Mouse (Mus musculus) erythroblast, embryonic 14.5 days (primary cell): ENCODE measurements at regions not wholly inside any gene's neighbourhood (a gene's known extent, or its start where the extent isn't known, plus 50 kb on each side); places are given as distances from the start of the nearest gene placed in this dataset.

Source experiments
- GATA1 ChIP-seq: IDR thresholded peaks from 2 replicates; pipeline ENCODE4 v1.6.1; 2012; ENCODE audit warnings: low read length, inconsistent platforms, mixed read lengths
- TAL1 ChIP-seq: IDR thresholded peaks from 3 replicates; pipeline ENCODE4 v1.6.1; 2012; ENCODE audit warnings: low read length, inconsistent platforms, mixed read lengths

- no peak for TF ChIP-seq GATA1
- no peak for TF ChIP-seq TAL1
Observed at GRCm38 (mm10) chr6:99919816-99920562, 193.8 kb upstream of the Prok2 start.
